10 mouse cellular contexts compared by ENCODE assay signal in the genomic region with DNA sequence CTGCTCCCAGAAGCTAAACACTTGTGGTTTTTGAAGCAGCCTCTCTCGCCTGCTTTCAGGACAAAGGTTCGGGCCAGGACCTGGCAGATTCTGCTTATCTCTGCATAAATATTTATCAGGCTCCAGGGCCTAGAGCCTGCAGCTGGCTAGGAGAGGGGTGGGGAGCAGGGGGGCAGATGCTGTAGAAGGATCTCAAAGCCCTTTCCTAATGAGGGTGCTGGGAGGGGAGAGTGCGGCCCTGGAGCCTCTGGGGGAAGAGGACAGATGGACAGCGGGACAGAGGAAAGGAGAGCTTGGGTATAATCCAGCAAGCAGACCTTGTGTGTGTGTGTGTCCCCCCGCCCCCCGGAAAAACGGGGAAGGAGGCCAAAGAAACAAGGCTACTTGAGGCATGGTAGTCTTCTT. TPM values are rescaled to one million over a fixed set of nuclear protein-coding genes. Genes with fewer than 3 reads are reported as not detected.
DNase-seq lines count a peak whose midpoint lies in the region; ATAC-seq and TF ChIP-seq lines count a peak whose summit lies in the region.
"Had no signal": no experiment of that assay in that cellular context is flagged by ENCODE, and none has a peak within 500 bp of the region (broad histone marks: within the 10 kb centered on the region; RNA-seq: fewer than 3 reads in every experiment).

No protein-coding gene starts in this region.

- intact Hi-C loops in left cerebral cortex, postnatal 4 days (cut with DNase I), result no loop called here

- H3K9ac ChIP-seq in embryonic facial prominence, embryonic 15.5 days, result no peak overlapping the region
- H3K9ac ChIP-seq in hindbrain, postnatal 0 days (replicated peaks; ENCODE audit: low read length), result no peak overlapping the region

- peaks cover 9% of the 10 kb centered on the region for H3K36me3 ChIP-seq in embryonic facial prominence, embryonic 15.5 days
- H3K36me3 ChIP-seq in hindbrain, postnatal 0 days (ENCODE audit: insufficient read depth, low read length), result peaks cover 5% of the 10 kb centered on the region; the same call in 1 of the 2 replicates

- ATAC-seq in embryonic facial prominence, embryonic 15.5 days (ENCODE audit: insufficient number of reproducible peaks, low FRiP score, low TSS enrichment, low read depth), result no peak
- no peak for ATAC-seq in hindbrain, postnatal 0 days

- no peaks in the 10 kb centered on the region for H3K27me3 ChIP-seq in embryonic facial prominence, embryonic 15.5 days
- H3K27me3 ChIP-seq in hindbrain, postnatal 0 days (ENCODE audit: insufficient read depth, low read length), result no peaks in the 10 kb centered on the region

- no peak for TF ChIP-seq CTCF in hindbrain, postnatal 0 days (IDR thresholded peaks at IDR 0.05; ENCODE audit: low read depth)

- no peaks in the 10 kb centered on the region for H3K9me3 ChIP-seq in embryonic facial prominence, embryonic 15.5 days (replicated peaks)
- no peaks in the 10 kb centered on the region for H3K9me3 ChIP-seq in hindbrain, postnatal 0 days (ENCODE audit: low read length)

- H3K4me2 ChIP-seq in embryonic facial prominence, embryonic 15.5 days (replicated peaks), result no peak overlapping the region
- no peak overlapping the region for H3K4me2 ChIP-seq in hindbrain, postnatal 0 days (ENCODE audit: low read depth, low read length)

- peak; percentile 67 for DNase-seq in left cerebral cortex, postnatal 4 days
- no peak for DNase-seq in left cerebral cortex, adult 11 months (ENCODE audit: low spot score)
- no peak for DNase-seq in hindbrain, postnatal 0 days (ENCODE audit: low spot score)
- DNase-seq in retina, embryonic 14.5 days (ENCODE audit: low spot score), result peak; percentile 56
- no peak for DNase-seq in urinary bladder, postnatal 36 days (ENCODE audit: low spot score in 2 of 2)
- no peak for DNase-seq in frontal cortex, postnatal 36 days (ENCODE audit: low spot score in 2 of 2)
- no peak for DNase-seq in gastrocnemius, postnatal 25 days
- DNase-seq: right cerebral cortex, postnatal 4 days had no signal

- H3K4me3 ChIP-seq in embryonic facial prominence, embryonic 15.5 days (replicated peaks), result no peak overlapping the region
- no peak overlapping the region for H3K4me3 ChIP-seq in hindbrain, postnatal 0 days (ENCODE audit: low read length)

- H3K4me1 ChIP-seq in embryonic facial prominence, embryonic 15.5 days, result peaks cover 58% of the 10 kb centered on the region
- H3K4me1 ChIP-seq in hindbrain, postnatal 0 days (ENCODE audit: insufficient read depth, low read length), result peaks cover 31% of the 10 kb centered on the region

- H3K27ac ChIP-seq in embryonic facial prominence, embryonic 15.5 days (replicated peaks), result peak overlapping the region; percentile 92
- H3K27ac ChIP-seq in hindbrain, postnatal 0 days, result peak overlapping the region; percentile 52

- WGBS in embryonic facial prominence, embryonic 15.5 days, result 36% methylated on average over 7 of the region's 7 CpGs
- WGBS in hindbrain, postnatal 0 days, result 24% methylated on average over 7 of the region's 7 CpGs

RNA-seq across cellular contexts. Expression of gene Sema3f, which starts 24.3 kb away (rescaled TPM):
- 10 to 100 TPM; 44.6 to 52.6 TPM for total RNA-seq in left cerebral cortex, postnatal 4 days (2021)
- 40.6 and 44.6 TPM in 2 replicates for polyA plus RNA-seq in embryonic facial prominence, embryonic 15.5 days (2015; fragmentation: Nextera tagmentation; extraction: Ambion mirVana)
- total RNA-seq in hindbrain, postnatal 0 days (2014; rRNA removed), result 65.4 and 81.3 TPM in 2 replicates
- 7.5 and 8.7 TPM in 2 replicates for polyA plus RNA-seq in hindbrain, postnatal 0 days (2015; fragmentation: Nextera tagmentation; extraction: Ambion mirVana)
- total RNA-seq in gastrocnemius, postnatal 25 days (2021), result 1 to 10 TPM; 5.9 to 9.7 TPM

RNA-seq across cellular contexts. Expression of gene Rbm5, which starts 36.2 kb away (rescaled TPM):
- 100 to 1,000 TPM; 194 to 195 TPM for total RNA-seq in left cerebral cortex, postnatal 4 days (2021)
- 198 and 218 TPM in 2 replicates for polyA plus RNA-seq in embryonic facial prominence, embryonic 15.5 days (2015; fragmentation: Nextera tagmentation; extraction: Ambion mirVana)
- total RNA-seq in hindbrain, postnatal 0 days (2014; rRNA removed), result 85.5 and 149 TPM in 2 replicates
- polyA plus RNA-seq in hindbrain, postnatal 0 days (2015; fragmentation: Nextera tagmentation; extraction: Ambion mirVana), result 142 and 148 TPM in 2 replicates
- total RNA-seq in gastrocnemius, postnatal 25 days (2021), result 10 to 100 TPM; 35.3 to 36.6 TPM

RNA-seq across cellular contexts. Expression of gene Gnat1, which starts 55.1 kb away (rescaled TPM):
- 1 to 10 TPM in 1 of 2 experiments, under 1 TPM in 1; 0.30 to 1.1 TPM for total RNA-seq in left cerebral cortex, postnatal 4 days (2021)
- 1.9 and 3.4 TPM in 2 replicates for polyA plus RNA-seq in embryonic facial prominence, embryonic 15.5 days (2015; fragmentation: Nextera tagmentation; extraction: Ambion mirVana)
- 0.52 TPM in 1 of 2 replicates, not detected in the other for total RNA-seq in hindbrain, postnatal 0 days (2014; rRNA removed)
- polyA plus RNA-seq in hindbrain, postnatal 0 days (2015; fragmentation: Nextera tagmentation; extraction: Ambion mirVana), result 2.4 and 2.7 TPM in 2 replicates
- total RNA-seq in gastrocnemius, postnatal 25 days (2021), result not detected
- total RNA-seq: gastrocnemius, adult 18-20 months had no signal

Comparison
In these comparisons a context has a peak if more than half of its experiments do, and no peak if none do; other contexts are left out.
1. DNase-seq: peak in left cerebral cortex, postnatal 4 days (single experiment) and retina, embryonic 14.5 days (single experiment); none in left cerebral cortex, adult 11 months (single experiment), hindbrain, postnatal 0 days (single experiment), urinary bladder, postnatal 36 days (0 of 2), frontal cortex, postnatal 36 days (0 of 2) and gastrocnemius, postnatal 25 days (single experiment).